Mouse (Mus musculus) frontal cortex, adult (tissue): ENCODE results near the gene Shc3.

Experiments used
- ATAC-seq: cut with Nextera tagmentation; 2 replicates; pipeline ENCODE4 v1.9.2; 2017; ENCODE audit warnings: mild to moderate bottlenecking, moderate library complexity, mixed read lengths; ENCODE audit not compliant: low TSS enrichment

The Shc3 gene

GRCm38 (mm10) chr13:51384899-51385298, 184.3 kb downstream of the Shc3 start:
- no peak for ATAC-seq

- ATAC-seq = no peak
These were observed 187.7 kb downstream of the Shc3 start for GRCm38 (mm10) chr13:51381498-51381897.
